Mouse (Mus musculus): ENCODE results near the gene Lrig1.

- TF ChIP-seq POLR2A (IDR thresholded peaks at IDR 0.05; ENCODE audit: insufficient read depth, low read depth, low read length) (no peak), CTCF (IDR thresholded peaks at IDR 0.05; ENCODE audit: insufficient read depth, low read depth, low read length) (no peak)
These were observed 19.1 kb downstream of the Lrig1 start for GRCm38 (mm10) chr6:94680760-94681445.
